Comparison of ENCODE assay signal across 19 mouse cellular contexts in genomic region chr19:58193733-58194456, GRCm38 (mm10).
DNase-seq lines count a peak whose midpoint lies in the region; ATAC-seq and TF ChIP-seq lines count a peak whose summit lies in the region.
"Had no signal": no experiment of that assay in that cellular context is flagged by ENCODE, and none has a peak within 500 bp of the region (broad histone marks: within the 10 kb centered on the region; RNA-seq: fewer than 3 reads in every experiment).

No protein-coding gene starts in this region.

- no peak for DNase-seq in heart, postnatal 0 days (ENCODE audit: low spot score)
- DNase-seq in heart, adult 8-10 months (ENCODE audit: low spot score) = no peak
- peak; percentile 17 to 27 for DNase-seq in B cell, adult 2 months
- peak; percentile 82 for DNase-seq in ZHBTc4 (ENCODE audit: low read depth, low spot score)
- no peak for DNase-seq in layer of hippocampus, adult 2 months (ENCODE audit: low spot score in 2 of 2)
- no peak for DNase-seq in cerebellum, adult 11-12 months
- DNase-seq: adrenal gland, adult 2 months; cerebellum, adult 11 months; cerebellum, postnatal 36 days; kidney, postnatal 36 days; thymus, postnatal 36 days had no signal

- H3K27me3 ChIP-seq in heart, postnatal 0 days (ENCODE audit: control insufficient read depth, insufficient read depth, low read length) = 0 out of 2 replicates have a peak, but pooled peaks cover 5% of the 10 kb centered on the region
- H3K27me3 ChIP-seq in forebrain, embryonic 16.5 days (replicated peaks; ENCODE audit: control insufficient read depth, insufficient read depth, low read length) = no peaks in the 10 kb centered on the region
- H3K27me3 ChIP-seq: liver, embryonic 15.5 days had no signal

- no peak overlapping the region for H3K27ac ChIP-seq in heart, postnatal 0 days (ENCODE audit: low read depth)
- no peak overlapping the region for H3K27ac ChIP-seq in forebrain, embryonic 16.5 days (ENCODE audit: low read length)
- no peak overlapping the region for H3K27ac ChIP-seq in layer of hippocampus, adult 2 months
- H3K27ac ChIP-seq: hindbrain, embryonic 10.5 days; liver, embryonic 15.5 days had no signal

- ATAC-seq in heart, postnatal 0 days (ENCODE audit: insufficient read depth, low read depth) = no peak
- ATAC-seq in monocyte, adult 5-6 weeks (replicated peaks; ENCODE audit: insufficient number of reproducible peaks, low FRiP score, low TSS enrichment, poor library complexity, severe bottlenecking) = 0 out of 2 replicates have a peak, but pooled peaks have one; percentile 35
- ATAC-seq in forebrain, embryonic 16.5 days = no peak
- ATAC-seq: forebrain, embryonic 14.5 days; lung, postnatal 0 days; midbrain, embryonic 16.5 days had no signal

- peak overlapping the region; percentile 9; the same call in 1 of the 2 replicates for H3K4me2 ChIP-seq in heart, postnatal 0 days (ENCODE audit: low read depth, low read length)
- no peak overlapping the region for H3K4me2 ChIP-seq in forebrain, embryonic 16.5 days (ENCODE audit: low read length)
- H3K4me2 ChIP-seq: liver, embryonic 15.5 days had no signal

- no peaks in the 10 kb centered on the region; the same call in 1 of the 2 replicates for H3K4me1 ChIP-seq in heart, postnatal 0 days (ENCODE audit: control insufficient read depth, insufficient read depth)
- H3K4me1 ChIP-seq in forebrain, embryonic 16.5 days (replicated peaks; ENCODE audit: control insufficient read depth, insufficient read depth, low read length) = no peaks in the 10 kb centered on the region
- H3K4me1 ChIP-seq: liver, embryonic 15.5 days had no signal

- no peak for TF ChIP-seq EP300 in heart, postnatal 0 days (IDR thresholded peaks at IDR 0.05; ENCODE audit: low read depth)

- no peak for TF ChIP-seq CTCF in heart, postnatal 0 days (IDR thresholded peaks at IDR 0.05; ENCODE audit: low read depth)
- no peak for TF ChIP-seq CTCF in layer of hippocampus, adult 2 months (conservative IDR thresholded peaks at IDR 0.05)

- H3K36me3 ChIP-seq in heart, postnatal 0 days (replicated peaks; ENCODE audit: control insufficient read depth, insufficient read depth, low read length) = no peaks in the 10 kb centered on the region
- H3K36me3 ChIP-seq in forebrain, embryonic 16.5 days (ENCODE audit: control insufficient read depth, insufficient read depth) = no peaks in the 10 kb centered on the region
- H3K36me3 ChIP-seq: G1E; hindbrain, embryonic 10.5 days; liver, embryonic 15.5 days had no signal

- WGBS in heart, postnatal 0 days = 41% methylated on average over 7 of the region's 7 CpGs
- 80% methylated on average over 7 of the region's 7 CpGs for WGBS in forebrain, embryonic 16.5 days

- no peak overlapping the region for H3K9ac ChIP-seq in heart, postnatal 0 days (replicated peaks; ENCODE audit: low read depth, low read length)
- H3K9ac ChIP-seq in forebrain, embryonic 16.5 days (replicated peaks; ENCODE audit: low read depth, low read length) = no peak overlapping the region
- H3K9ac ChIP-seq: liver, embryonic 15.5 days had no signal

- no peaks in the 10 kb centered on the region for H3K9me3 ChIP-seq in heart, postnatal 0 days (replicated peaks; ENCODE audit: control insufficient read depth, low read length)
- H3K9me3 ChIP-seq in forebrain, embryonic 16.5 days (ENCODE audit: control insufficient read depth, low read length) = no peaks in the 10 kb centered on the region
- H3K9me3 ChIP-seq: hindbrain, embryonic 10.5 days; liver, embryonic 15.5 days had no signal

- H3K4me3 ChIP-seq in heart, postnatal 0 days (ENCODE audit: low read depth, low read length) = no peak overlapping the region
- no peak overlapping the region for H3K4me3 ChIP-seq in forebrain, embryonic 16.5 days (replicated peaks; ENCODE audit: low read length)
- no peak overlapping the region for H3K4me3 ChIP-seq in layer of hippocampus, adult 2 months
- H3K4me3 ChIP-seq: hindbrain, embryonic 10.5 days; liver, embryonic 15.5 days had no signal

Comparison
In these comparisons a context has a peak if more than half of its experiments do, and no peak if none do; other contexts are left out.
1. DNase-seq: peak in B cell, adult 2 months (2 of 2) and ZHBTc4 (single experiment); none in heart, postnatal 0 days (single experiment), heart, adult 8-10 months (single experiment), layer of hippocampus, adult 2 months (0 of 2) and cerebellum, adult 11-12 months (single experiment).